Mouse (Mus musculus) liver, adult 2 months (tissue): Measurements from ENCODE around the gene Gstp3.

Experiments
- CTCF ChIP-seq: fragments of 200-500 bp; IDR thresholded peaks from 2 replicates; pipeline ENCODE4 v1.5.1; 2011; ENCODE audit warnings: low read depth, low read length, control low read depth
- POLR2A ChIP-seq: fragments of 200-500 bp; IDR thresholded peaks from 2 replicates; pipeline ENCODE4 v1.6.1; 2011; ENCODE audit warnings: low read length, control low read depth; ENCODE audit not compliant: insufficient read depth; ENCODE audit errors: extremely low read depth

GRCm38 (mm10) chr19:4100718-4101261 is 41.4 kb upstream of the Gstp3 start:
- TF ChIP-seq CTCF: no peak
- no peak for TF ChIP-seq POLR2A
